Mouse (Mus musculus) hindbrain, embryonic 14.5 days (tissue): ENCODE measurements at regions not wholly inside any gene's neighbourhood (a gene's known extent, or its start where the extent isn't known, plus 50 kb on each side); places are given as distances from the start of the nearest gene placed in this dataset.

Experiments
- ATAC-seq: fragments of 200-750 bp; cut with Nextera tagmentation; 2 replicates; pipeline ENCODE4 v1.8.0; 2017; ENCODE audit warnings: moderate number of reproducible peaks, mild to moderate bottlenecking, moderate TSS enrichment, moderate library complexity; ENCODE audit not compliant: low FRiP score
- DNase-seq: peaks from one replicate; pipeline ENCODE4 v3.0.0-alpha.2; 2015; ENCODE audit warnings: low spot score
- H3K27ac ChIP-seq: fragments of 300-500 bp; sonication (generic); 2 replicates; pipeline ENCODE4 v1.5.1; 2014; ENCODE audit warnings: mild to moderate bottlenecking, moderate library complexity
- H3K27me3 ChIP-seq: fragments of 300-500 bp; sonication (generic); 2 replicates; pipeline ENCODE4 v1.6.1; 2014; ENCODE audit warnings: mild to moderate bottlenecking, low read length, mixed read lengths; ENCODE audit not compliant: control insufficient read depth, insufficient read depth
- H3K36me3 ChIP-seq: fragments of 300-500 bp; sonication (generic); replicated peaks from 2 replicates; pipeline ENCODE4 v1.6.1; 2014; ENCODE audit not compliant: control insufficient read depth, insufficient read depth
- H3K4me1 ChIP-seq: fragments of 300-500 bp; sonication (generic); replicated peaks from 2 replicates; pipeline ENCODE4 v1.6.1; 2014; ENCODE audit warnings: antibody characterized with exemption, low read length, mixed read lengths; ENCODE audit not compliant: control insufficient read depth, insufficient read depth
- H3K4me2 ChIP-seq: fragments of 300-500 bp; sonication (generic); replicated peaks from 2 replicates; pipeline ENCODE4 v1.6.1; 2014; ENCODE audit warnings: mild to moderate bottlenecking, moderate library complexity
- H3K4me3 ChIP-seq: fragments of 300-500 bp; sonication (generic); replicated peaks from 2 replicates; pipeline ENCODE4 v1.5.1; 2014; ENCODE audit warnings: mild to moderate bottlenecking, low read length
- H3K9ac ChIP-seq: fragments of 300-500 bp; sonication (generic); 2 replicates; pipeline ENCODE4 v1.6.1; 2014
- H3K9me3 ChIP-seq: fragments of 300-500 bp; sonication (generic); 2 replicates; pipeline ENCODE4 v1.6.1; 2016; ENCODE audit warnings: low read length; ENCODE audit not compliant: control insufficient read depth
- WGBS: fragments of 180-500 bp; shearing (Covaris S2); extraction: QIAGEN DNeasy Blood & Tissue Kit; methylation state at CpG from one replicate; pipeline ENCODE4 v1.1.7; 2014; 5-methylcytosine and 5-hydroxymethylcytosine counted together

- no peak overlapping the region for H3K27ac ChIP-seq
- 23% methylated on average over 12 of the region's 12 CpGs for WGBS
- no peak for ATAC-seq
- DNase-seq: no peak
- peak overlapping the region; percentile 36 for H3K4me2 ChIP-seq
- no peaks in the 10 kb centered on the region for H3K9me3 ChIP-seq
- H3K4me1 ChIP-seq: no peaks in the 10 kb centered on the region
- no peak overlapping the region for H3K9ac ChIP-seq
- H3K27me3 ChIP-seq: no peaks in the 10 kb centered on the region
- no peak overlapping the region for H3K4me3 ChIP-seq
- H3K36me3 ChIP-seq: no peaks in the 10 kb centered on the region
Observed at GRCm38 (mm10) chr16:78490245-78490644, 86.3 kb downstream of the D16Ertd472e start.

GRCm38 (mm10) chr16:78489604-78490003 is 86.9 kb downstream of the D16Ertd472e start:
- ATAC-seq (no peak), DNase-seq (no peak)
- no peaks in the 10 kb centered on the region for H3K36me3 ChIP-seq
- 55% methylated on average over 4 of the region's 4 CpGs for WGBS
- no peak overlapping the region for H3K9ac ChIP-seq
- H3K9me3 ChIP-seq: no peaks in the 10 kb centered on the region
- no peak overlapping the region for H3K27ac ChIP-seq
- no peaks in the 10 kb centered on the region for H3K4me1 ChIP-seq
- no peak overlapping the region for H3K4me2 ChIP-seq
- H3K4me3 ChIP-seq: no peak overlapping the region
- H3K27me3 ChIP-seq: no peaks in the 10 kb centered on the region

- ATAC-seq (no peak), DNase-seq (no peak)
- H3K4me3 ChIP-seq: no peak overlapping the region
- no peaks in the 10 kb centered on the region for H3K36me3 ChIP-seq
- no peak overlapping the region for H3K4me2 ChIP-seq
- H3K4me1 ChIP-seq: no peaks in the 10 kb centered on the region
- WGBS: 88% methylated on average over 6 of the region's 6 CpGs
- no peaks in the 10 kb centered on the region for H3K27me3 ChIP-seq
- H3K9ac ChIP-seq: no peak overlapping the region
- H3K27ac ChIP-seq: no peak overlapping the region
- no peaks in the 10 kb centered on the region for H3K9me3 ChIP-seq
Observed at GRCm38 (mm10) chr16:78486531-78486930, 90.0 kb downstream of the D16Ertd472e start.

- Histone ChIP-seq H3K4me1 (no peaks in the 10 kb centered on the region), H3K4me2 (no peak overlapping the region), H3K27me3 (no peaks in the 10 kb centered on the region), H3K36me3 (no peaks in the 10 kb centered on the region), H3K9me3 (no peaks in the 10 kb centered on the region), H3K9ac (no peak overlapping the region), H3K27ac (no peak overlapping the region), H3K4me3 (no peak overlapping the region)
- WGBS: 93% methylated on average over 4 of the region's 4 CpGs
- ATAC-seq (no peak), DNase-seq (no peak)
Observed at GRCm38 (mm10) chr16:78484319-78484718, 92.2 kb downstream of the D16Ertd472e start.

GRCm38 (mm10) chr16:78481571-78481970 is 94.9 kb downstream of the D16Ertd472e start:
- no peak for ATAC-seq
- 94% methylated on average over 6 of the region's 6 CpGs for WGBS
- H3K9me3 ChIP-seq: no peaks in the 10 kb centered on the region

GRCm38 (mm10) chr16:78481065-78481464 is 95.4 kb downstream of the D16Ertd472e start:
- H3K4me1 ChIP-seq: no peaks in the 10 kb centered on the region
- no peak for DNase-seq
- no peak overlapping the region for H3K27ac ChIP-seq
- no peak overlapping the region for H3K4me3 ChIP-seq
- no peaks in the 10 kb centered on the region for H3K9me3 ChIP-seq
- no peak overlapping the region for H3K9ac ChIP-seq
- H3K36me3 ChIP-seq: no peaks in the 10 kb centered on the region
- H3K27me3 ChIP-seq: no peaks in the 10 kb centered on the region
- H3K4me2 ChIP-seq: no peak overlapping the region
- no peak for ATAC-seq
- WGBS: 82% methylated on average over 5 of the region's 5 CpGs

More at GRCm38 (mm10) chr16:78481571-78481970, 94.9 kb downstream of the D16Ertd472e start:
- no peak overlapping the region for H3K4me3 ChIP-seq
- no peaks in the 10 kb centered on the region for H3K4me1 ChIP-seq
- H3K27ac ChIP-seq: no peak overlapping the region
- no peak for DNase-seq
- no peaks in the 10 kb centered on the region for H3K36me3 ChIP-seq
- no peaks in the 10 kb centered on the region for H3K27me3 ChIP-seq
- no peak overlapping the region for H3K4me2 ChIP-seq
- no peak overlapping the region for H3K9ac ChIP-seq

GRCm38 (mm10) chr16:78480261-78480660 is 96.2 kb downstream of the D16Ertd472e start:
- H3K4me1 ChIP-seq: no peaks in the 10 kb centered on the region
- DNase-seq: no peak
- H3K27me3 ChIP-seq: no peaks in the 10 kb centered on the region
- H3K4me3 ChIP-seq: no peak overlapping the region
- no peak overlapping the region for H3K4me2 ChIP-seq
- H3K9me3 ChIP-seq: no peaks in the 10 kb centered on the region
- 94% methylated on average over 10 of the region's 10 CpGs for WGBS
- no peak overlapping the region for H3K27ac ChIP-seq
- H3K9ac ChIP-seq: no peak overlapping the region
- no peak for ATAC-seq
- H3K36me3 ChIP-seq: no peaks in the 10 kb centered on the region

GRCm38 (mm10) chr16:78473456-78473855 is 96.5 kb upstream of the Btg3 start:
- no peak overlapping the region for H3K4me3 ChIP-seq
- no peak overlapping the region for H3K27ac ChIP-seq
- H3K27me3 ChIP-seq: no peaks in the 10 kb centered on the region
- no peaks in the 10 kb centered on the region for H3K9me3 ChIP-seq
- no peaks in the 10 kb centered on the region for H3K36me3 ChIP-seq
- no peaks in the 10 kb centered on the region for H3K4me1 ChIP-seq
- ATAC-seq: no peak
- no peak for DNase-seq
- 89% methylated on average over 7 of the region's 7 CpGs for WGBS
- H3K9ac ChIP-seq: no peak overlapping the region
- no peak overlapping the region for H3K4me2 ChIP-seq

- ATAC-seq (no peak), DNase-seq (no peak)
- H3K4me3 ChIP-seq: no peak overlapping the region
- no peaks in the 10 kb centered on the region for H3K4me1 ChIP-seq
- no peak overlapping the region for H3K9ac ChIP-seq
- 73% methylated on average over 8 of the region's 8 CpGs for WGBS
- no peaks in the 10 kb centered on the region for H3K36me3 ChIP-seq
- H3K27ac ChIP-seq: no peak overlapping the region
- no peaks in the 10 kb centered on the region for H3K27me3 ChIP-seq
- no peak overlapping the region for H3K4me2 ChIP-seq
- no peaks in the 10 kb centered on the region for H3K9me3 ChIP-seq
Observed at GRCm38 (mm10) chr16:78459996-78460395, 83.0 kb upstream of the Btg3 start.

- Histone ChIP-seq H3K36me3 (no peaks in the 10 kb centered on the region), H3K4me1 (no peaks in the 10 kb centered on the region), H3K4me3 (no peak overlapping the region), H3K27ac (no peak overlapping the region), H3K27me3 (no peaks in the 10 kb centered on the region), H3K9ac (no peak overlapping the region), H3K9me3 (no peaks in the 10 kb centered on the region), H3K4me2 (no peak overlapping the region)
- 55% methylated on average over 8 of the region's 8 CpGs for WGBS
- DNase-seq: no peak
- peak; percentile 86 for ATAC-seq
Observed at GRCm38 (mm10) chr16:78457731-78458151, 80.7 kb upstream of the Btg3 start.
